In genomic region chr8:115436356-115436721, GRCm38 (mm10) we compare ENCODE assay signal across 13 mouse cellular contexts.
"Had no signal": no experiment of that assay in that cellular context is flagged by ENCODE, and none has a peak within 500 bp of the region (broad histone marks: within the 10 kb centered on the region; RNA-seq: fewer than 3 reads in every experiment).

No protein-coding gene starts in this region.

- DNase-seq: kidney, adult 11 months; kidney, adult 8-10 months; kidney, postnatal 14 days; kidney, postnatal 4 days; liver; lung, adult 18-20 months; lung, postnatal 10 days; lung, postnatal 36 days; retina, postnatal 1 day; thymus, adult 2 months; thymus, postnatal 25 days had no signal

- ATAC-seq: liver, embryonic 12.5 days; midbrain, embryonic 15.5 days had no signal
